Mouse (Mus musculus): Measurements from ENCODE around the gene Krt77. TPM values are rescaled to one million over a fixed set of nuclear protein-coding genes. Genes with fewer than 3 reads are reported as not detected.

Krt77 gene
- not detected for total RNA-seq (2021)
- long read RNA-seq, experiment 1 = 0 reads
- long read RNA-seq, experiment 2 = 0 reads

DNA sequence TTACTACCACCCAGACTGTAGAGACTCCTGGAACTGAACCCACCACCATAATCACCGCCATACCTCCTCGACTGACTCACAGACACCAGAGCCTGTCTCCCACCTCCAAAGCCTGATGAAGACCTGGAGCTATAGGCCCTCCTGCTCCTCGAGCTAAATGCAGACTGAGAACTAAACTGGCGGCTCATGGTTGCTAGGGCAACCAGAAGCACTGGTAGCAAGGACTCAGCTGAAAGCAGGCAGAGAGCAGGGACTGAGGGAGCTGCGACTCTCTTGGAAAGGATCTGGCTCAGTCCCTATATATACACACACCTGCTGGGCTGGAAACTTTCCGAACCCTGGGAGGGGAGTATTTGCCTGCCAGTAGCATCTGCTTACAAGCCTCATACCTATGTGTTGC is at the start of gene Krt77:
Gene Krt77, minus strand, starts transcription at position 275 of the 400 bp plus-strand sequence.
- DNase-seq (ENCODE audit: low spot score in 2 of 2) = no peak

DNA sequence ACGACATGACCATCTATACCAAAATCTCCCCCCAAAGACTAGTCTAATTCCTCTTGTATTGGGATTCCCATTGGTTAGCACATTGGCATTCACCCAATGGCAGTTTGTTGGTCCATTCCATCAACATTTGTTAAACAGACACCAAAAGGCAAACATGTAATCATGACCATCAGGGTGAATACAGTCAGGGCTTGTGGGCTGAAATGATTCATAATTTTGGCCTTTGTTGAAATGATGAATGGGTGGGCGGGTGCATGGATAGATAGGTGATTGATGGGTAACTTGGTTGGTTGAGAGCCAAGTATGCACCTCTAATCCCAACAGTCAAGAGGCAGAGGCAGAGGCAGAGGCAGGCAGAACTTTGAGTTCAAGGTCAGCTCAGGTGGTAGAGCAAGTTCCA is 46.6 kb upstream of the Krt77 start:
- DNase-seq (ENCODE audit: low spot score in 2 of 2) = no peak

DNA sequence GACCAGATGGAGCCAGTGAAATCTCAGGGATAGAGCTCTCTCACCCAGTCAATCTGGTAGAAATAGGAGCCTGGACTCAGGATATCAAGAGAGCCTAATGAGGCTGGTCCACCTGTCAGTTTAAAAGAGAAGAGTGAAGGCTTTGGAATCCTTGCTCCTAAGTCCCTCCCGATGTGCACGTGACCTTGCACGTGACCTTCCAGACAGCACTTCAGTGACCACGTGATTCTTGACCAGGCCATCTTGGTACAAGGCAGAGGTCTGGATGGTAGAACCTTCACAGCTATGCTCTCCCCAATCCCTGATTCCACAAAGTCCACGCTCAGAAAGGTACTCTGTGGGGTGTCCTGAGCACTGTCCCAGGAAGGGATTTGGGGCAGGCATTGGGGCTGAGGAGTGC is 35.3 kb upstream of the Krt77 start:
- no peak for DNase-seq (ENCODE audit: low spot score in 2 of 2)

DNA sequence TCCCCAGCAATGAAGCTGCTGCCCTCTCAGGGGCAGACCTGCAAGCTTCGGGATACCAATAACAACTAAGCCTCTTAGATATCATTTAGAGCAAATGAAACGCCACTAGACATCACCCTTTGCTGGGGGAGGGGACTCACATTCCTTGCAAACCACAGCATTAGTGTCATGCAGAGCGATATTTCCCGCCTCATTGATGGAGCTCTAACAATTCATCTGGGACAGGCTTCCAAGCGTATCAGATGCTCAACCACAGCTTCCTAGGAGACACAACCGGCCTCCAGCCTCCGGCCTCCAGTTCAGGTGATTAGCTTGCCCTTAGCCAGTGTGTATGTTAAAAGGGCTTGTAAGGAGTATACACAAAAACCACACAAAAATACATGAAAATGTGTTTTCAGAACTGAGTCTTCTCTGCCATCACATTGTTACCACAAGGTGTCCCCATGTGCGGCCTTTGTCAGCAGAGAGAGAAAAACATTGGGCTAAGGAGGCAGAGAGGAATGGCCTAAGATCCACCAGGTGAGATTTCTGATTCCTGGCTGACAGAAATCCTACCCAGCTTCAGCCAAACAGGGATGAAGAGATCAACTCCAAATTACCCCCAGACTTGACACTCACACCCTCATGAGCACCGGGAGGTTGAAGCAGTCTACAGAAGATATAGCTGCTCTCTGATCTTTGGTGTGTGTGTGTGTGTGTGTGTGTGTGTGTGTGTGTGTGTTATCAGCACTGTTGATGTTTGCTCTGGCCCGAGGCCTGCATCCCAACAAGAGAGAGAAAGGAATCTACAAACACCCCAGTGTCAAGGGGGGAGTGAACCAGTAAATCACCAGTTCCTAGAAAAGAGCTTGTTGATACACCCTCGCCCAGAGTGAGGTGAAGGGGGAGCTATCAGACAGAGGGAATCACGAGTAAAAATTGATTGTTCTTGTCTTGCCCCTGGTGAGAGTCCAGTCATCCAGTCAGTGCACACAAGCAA is 33.0 kb upstream of the Krt77 start:
- no peak for DNase-seq (ENCODE audit: low spot score in 2 of 2)

DNA sequence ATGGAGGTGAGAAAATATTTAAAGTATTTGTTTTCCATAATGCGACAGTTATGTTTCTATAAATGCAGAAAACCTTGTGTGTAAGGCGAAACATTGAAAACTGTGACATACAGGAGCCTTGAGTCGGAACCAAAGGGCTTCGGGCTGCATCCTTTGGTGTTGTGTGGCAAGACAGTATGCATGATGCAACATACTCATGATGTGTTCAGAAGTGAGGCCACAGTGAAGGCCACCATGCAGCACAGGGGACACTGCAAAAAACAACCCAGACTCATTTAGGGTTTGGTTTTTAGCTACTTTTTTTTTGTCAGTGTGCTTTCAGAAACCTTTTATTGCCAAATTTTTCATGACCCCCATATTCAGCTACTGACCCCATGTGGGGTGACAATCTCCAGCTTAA is 25.7 kb upstream of the Krt77 start:
- DNase-seq (ENCODE audit: low spot score in 2 of 2) = no peak

DNA sequence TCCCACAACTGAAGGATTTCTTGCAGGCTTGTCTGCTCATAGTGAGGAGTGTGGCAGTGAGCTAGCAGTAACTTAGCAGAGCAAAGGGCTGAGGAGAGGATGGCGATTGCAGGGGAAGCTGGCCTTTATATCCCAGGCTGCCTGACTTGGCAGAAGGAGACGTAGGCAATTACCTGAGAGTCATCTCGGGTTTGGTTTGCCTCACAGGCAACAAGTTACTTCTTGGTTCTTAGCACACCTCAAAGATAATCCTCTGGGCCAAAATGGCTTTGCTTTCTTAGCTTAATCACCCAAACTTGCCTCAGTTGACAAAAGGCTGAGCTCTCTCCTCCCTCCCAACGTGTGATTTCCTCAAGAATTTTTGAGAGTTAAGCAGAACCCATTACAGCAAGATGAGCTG is 23.3 kb upstream of the Krt77 start, which contains the start of gene Krt76:
Gene Krt76, minus strand, starts transcription at position 101 of the 400 bp plus-strand sequence.
- no peak for DNase-seq (ENCODE audit: low spot score in 2 of 2)

DNA sequence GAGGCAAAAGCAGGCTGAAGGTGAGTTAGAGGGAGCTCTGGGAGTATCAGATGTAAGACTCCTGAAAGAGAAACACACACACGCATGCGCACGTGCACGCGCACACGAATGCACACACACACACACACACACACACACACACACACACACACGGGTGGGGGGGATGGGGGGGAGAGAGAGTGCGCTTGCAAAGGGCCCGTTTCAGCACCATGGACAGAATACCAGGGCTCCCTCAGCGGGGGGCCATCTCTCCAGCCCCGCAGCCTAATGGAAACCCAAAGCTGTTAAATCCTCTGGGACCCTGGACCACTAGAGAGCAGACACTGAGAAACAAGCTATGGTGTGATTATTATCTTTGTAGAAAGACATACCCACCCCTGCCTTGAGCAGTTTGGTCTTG is 10.3 kb upstream of the Krt77 start:
- DNase-seq (ENCODE audit: low spot score in 2 of 2) = no peak

DNA sequence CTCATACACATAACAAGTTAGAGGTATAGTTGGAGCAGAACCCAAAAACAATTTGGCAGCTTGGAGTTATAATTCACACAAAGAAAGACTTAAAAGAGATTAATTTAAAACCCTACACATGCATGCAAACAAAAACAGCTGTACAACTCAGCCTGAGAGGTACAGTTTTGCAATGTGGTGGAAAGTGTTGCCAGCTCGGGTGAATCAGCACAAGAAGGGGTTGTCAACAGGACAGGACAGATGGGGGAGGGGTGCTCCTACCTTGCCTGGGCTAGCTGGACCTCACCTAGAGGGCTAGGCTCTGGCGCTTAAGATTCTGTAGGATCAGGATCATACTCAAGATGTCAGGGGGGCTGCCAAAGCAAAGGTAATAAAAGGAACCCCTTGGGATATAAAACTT is 8.5 kb upstream of the Krt77 start:
- no peak for DNase-seq (ENCODE audit: low spot score in 2 of 2)

DNA sequence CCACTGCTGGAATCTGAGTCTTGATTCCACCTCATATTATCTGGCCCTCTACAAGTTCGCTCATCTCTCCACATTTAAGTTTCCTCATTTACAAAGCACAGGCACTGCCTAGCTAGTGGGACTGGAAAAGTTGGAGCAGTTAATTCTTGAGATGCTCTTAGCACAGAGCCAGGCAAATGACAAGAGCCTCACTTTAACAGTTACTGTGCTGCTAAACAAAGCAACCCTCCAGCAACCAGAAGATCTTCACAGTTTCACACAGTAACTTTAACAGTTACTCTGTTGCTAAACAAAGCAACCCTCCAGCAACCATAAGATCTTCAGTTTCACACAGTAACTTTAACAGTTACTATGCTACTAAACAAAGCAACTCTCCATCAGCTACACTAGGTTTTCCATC is 4.9 kb upstream of the Krt77 start:
- no peak for DNase-seq (ENCODE audit: low spot score in 2 of 2)

DNA sequence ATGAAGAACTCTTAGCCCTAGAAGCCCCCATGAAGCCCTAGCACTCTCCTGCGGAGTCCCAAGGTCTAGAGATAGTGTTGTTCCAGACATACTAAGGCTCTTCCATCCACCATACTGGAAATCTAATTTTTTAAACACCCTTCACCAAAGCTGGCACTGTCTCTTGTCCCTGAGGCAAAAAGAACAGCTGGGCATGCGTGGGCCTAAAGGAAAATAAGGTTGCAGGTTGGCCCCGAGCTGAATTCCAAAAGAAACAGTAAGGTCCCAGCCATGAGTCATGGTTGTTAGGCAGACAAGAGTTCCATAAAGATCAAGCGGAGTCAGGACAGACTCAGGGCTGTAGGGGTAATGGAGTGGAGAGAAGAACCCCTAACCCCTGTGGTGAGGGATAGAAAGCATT is 3.7 kb upstream of the Krt77 start:
- DNase-seq (ENCODE audit: low spot score in 2 of 2) = no peak

DNA sequence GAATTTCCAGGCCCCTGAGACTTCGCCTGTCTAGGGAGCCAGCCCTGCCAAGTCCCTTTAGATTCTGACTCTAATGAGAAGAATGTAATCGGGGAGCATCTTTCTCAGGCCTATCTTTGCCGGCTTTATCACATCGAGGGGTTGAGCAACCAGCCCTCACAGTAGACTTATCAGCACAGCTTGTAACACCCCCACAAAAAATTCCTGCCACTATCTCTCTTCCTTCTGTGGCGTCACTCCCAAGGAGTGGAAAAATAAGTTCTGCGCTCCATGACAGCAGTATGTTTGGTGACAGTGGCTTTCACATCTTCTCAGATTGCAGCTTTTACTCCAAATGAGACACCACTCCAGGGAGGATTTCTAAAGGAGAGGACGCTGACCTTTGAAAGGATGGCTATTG is 2.8 kb downstream of the Krt77 start:
- DNase-seq (ENCODE audit: low spot score in 2 of 2) = no peak

DNA sequence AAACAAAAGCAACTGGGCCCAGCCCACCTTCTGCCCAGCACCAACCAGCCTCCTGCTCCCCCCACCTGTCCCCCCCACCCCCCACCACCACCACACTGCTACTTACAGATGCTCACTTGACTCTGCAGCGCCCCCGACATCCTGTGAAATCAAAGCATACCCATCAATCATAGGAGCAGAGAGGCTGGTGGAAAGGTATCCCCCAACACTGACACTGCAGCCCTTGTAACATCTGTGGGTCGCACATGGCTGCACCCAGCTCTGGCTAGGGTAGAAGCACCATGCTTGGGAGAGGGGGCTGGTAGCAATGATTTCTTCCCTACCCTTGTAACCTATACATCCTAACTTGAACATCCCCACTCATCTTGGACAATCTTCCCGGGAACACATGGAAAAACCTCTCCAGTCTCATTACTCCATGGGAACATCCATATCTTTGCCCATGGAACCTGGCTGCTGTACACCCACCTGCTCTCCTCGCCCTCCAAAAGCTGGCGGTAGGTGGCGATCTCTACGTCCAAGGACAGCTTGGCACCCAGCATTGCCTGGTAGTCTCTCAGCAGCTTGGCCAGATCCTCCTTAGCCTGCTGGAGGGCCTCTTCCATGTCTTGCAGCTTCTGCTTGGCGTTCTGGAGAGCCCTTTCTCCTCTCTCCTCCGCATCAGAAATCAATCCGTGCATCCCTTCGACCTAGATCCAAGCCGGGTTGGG is 8.9 kb downstream of the Krt77 start:
- no peak for DNase-seq (ENCODE audit: low spot score in 2 of 2)

DNA sequence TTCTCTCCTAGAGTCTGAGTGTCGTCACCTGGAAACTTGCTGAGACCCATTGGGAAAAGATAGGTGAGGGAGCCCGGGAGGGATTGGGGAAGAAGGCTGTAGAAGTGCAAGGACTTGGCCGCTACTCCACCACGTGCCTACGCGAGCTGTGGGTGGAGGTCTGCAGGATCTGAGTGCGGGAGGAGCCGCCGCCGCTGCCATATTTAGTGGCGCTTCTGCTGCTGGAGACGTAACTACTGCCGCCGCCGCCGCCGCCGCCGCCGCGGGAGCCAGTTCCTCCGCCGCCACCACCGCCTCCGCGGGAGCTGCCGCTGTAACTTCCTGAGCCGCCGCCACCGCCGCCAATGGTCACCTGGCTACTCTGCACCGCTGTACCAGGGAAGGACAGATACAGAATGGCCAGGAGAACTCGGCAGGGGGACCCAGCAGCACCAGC is 9.8 kb downstream of the Krt77 start:
- DNase-seq (ENCODE audit: low spot score in 2 of 2) = no peak

DNA sequence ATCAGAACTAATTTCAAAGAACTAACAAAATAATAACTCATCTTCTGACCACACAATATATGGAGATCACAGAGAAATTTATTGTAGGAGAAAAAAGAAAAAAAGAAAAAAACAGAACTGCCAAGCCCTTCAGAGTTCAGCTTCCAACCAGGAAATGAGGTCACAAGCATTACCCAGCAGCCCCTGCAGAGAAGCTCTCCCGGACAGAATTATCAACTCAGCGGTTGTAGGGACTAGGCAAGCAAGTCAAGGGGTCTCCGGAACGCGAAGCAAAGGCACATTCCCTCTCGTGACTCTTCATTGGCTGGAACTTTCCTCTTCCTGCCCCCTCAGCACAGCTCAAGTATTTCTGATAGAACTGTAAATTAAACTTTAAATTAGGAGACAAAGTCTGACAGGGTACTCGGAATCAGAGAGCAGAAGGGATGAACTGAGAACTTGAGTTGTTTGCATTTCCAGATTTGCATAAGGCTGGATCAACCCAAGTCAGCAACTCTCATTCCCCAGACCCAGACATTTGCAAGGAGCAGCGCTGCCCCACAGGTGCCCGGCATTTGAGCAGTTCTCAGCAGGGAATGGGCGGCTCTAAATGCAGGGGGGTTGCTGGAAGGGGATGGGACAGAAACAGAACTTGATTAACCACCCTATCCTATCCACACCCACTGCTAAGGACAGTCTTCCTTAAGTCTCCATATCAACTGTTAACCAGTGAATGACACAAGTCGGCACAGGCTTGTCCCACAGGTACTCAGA is 10.7 kb downstream of the Krt77 start:
- no peak for DNase-seq (ENCODE audit: low spot score in 2 of 2)

DNA sequence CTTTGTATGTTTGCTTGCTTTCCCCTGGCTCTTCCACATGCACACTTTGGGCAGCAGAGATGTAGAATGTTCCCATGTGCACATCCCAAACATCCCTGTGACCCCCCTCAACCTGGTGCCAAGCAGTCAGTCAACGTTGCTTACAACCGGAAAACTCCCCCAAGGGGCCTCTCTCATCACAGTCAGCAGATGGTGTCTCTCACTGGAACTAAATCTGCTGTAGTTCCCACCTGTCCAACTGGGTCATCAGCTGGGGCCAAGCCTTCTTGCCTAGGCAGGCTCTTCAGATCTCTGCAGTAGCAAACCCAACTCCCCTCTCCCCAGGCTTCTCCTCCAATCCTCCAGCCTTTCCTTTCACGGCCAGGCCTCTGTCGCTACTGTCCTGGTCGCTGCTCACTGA is 12.8 kb downstream of the Krt77 start:
- DNase-seq (ENCODE audit: low spot score in 2 of 2) = no peak

DNA sequence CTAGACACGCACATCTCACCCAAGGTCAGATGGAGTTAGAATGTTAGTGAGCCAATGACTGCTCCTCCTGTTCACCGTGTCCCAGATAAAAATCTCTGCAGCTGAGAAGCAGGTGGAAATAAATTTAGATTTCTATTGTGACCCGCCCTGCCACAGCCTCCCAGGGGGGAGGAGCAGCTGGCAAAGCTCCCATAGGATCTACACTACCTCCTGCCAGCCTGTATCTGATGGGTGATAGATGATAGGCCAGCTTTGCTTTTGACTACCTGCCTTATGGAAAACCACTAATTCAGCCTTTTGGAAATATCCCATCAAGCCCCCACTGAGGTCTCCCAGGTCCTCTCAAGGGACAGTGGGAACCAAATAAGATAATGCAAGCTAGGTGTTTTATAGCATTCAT is 13.8 kb downstream of the Krt77 start:
- no peak for DNase-seq (ENCODE audit: low spot score in 2 of 2)

DNA sequence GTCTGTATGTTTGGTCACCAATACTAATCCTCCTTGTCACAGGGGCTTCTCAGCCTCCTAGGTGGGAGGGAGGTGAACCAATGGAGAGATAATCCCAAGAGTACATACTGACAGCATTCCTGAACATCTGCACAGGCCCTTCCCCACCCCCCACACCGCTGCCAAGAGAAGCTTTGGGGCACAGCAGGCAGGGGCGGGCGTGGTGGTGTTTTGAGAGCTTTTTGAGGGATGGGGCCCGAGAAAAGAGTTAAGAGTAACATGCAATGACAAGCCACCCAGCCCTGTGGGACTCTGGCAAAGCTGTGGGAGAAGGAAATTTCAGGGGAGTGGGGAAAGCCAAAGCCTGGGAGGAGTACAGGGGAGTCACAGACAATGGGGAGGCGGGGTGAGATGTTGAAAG is 15.2 kb downstream of the Krt77 start:
- DNase-seq (ENCODE audit: low spot score in 2 of 2) = no peak

DNA sequence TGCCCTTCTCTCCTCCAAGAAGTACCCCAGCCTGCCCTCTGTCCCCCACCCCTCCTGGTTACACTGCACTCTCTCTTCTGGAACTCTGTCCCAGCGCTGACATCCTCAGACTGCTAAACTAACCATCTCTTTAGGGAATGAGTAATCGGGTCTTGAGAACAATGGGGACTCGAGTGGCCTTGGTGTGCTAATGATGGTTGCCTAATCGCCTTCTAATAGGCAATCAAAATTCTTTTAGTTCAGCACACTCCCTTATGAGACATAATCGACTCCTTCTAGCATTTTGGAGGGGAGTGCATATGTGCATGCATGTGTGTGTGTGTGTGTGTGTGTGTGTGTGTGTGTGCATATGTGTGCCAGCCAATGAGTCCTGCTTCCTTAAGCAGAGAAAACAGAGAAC is 16.9 kb downstream of the Krt77 start:
- no peak for DNase-seq (ENCODE audit: low spot score in 2 of 2)

DNA sequence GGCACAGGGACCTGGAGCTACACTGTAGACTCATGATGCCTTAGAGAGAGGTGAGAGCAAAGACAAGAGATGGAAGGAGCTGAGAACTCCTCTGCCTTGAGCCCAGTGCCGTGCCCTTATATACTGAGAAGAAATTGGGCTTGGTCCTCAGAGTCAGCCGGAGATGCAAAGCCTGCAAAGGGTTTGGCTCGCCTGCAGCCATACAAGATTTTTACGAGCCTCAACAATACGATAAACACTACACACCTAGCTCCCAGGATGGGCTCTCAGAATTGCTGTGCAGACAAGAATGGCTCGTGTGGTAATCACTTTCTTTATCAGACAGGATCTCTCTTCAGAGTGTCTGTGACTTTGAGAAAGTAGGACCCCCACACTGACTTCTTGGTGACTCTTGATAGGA is 18.8 kb downstream of the Krt77 start, which contains the start of gene Krt1:
Gene Krt1, minus strand, starts transcription at position 101 of the 400 bp plus-strand sequence.
- no peak for DNase-seq (ENCODE audit: low spot score in 2 of 2)

DNA sequence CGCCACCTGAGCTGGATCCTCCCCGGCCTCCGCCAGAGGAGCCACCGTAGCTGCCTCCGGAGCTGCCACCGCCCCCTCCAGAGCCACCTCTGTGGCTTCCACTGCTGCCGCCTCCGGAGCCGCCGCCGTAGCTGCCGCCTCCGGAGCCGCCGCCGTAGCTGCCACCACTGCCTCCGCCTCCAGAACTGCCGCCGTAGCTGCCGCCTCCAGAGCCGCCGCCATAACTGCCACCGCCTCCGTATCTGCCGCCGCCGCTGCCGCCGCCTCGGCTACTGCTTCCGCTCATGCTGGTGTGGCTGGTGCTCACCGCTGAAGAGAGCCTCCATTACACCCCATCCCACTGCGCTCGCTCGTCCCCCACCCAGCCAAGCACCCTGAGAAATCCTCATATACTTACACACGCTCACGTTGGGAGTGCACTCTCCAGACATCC is 23.5 kb downstream of the Krt77 start:
- DNase-seq (ENCODE audit: low spot score in 2 of 2) = no peak

DNA sequence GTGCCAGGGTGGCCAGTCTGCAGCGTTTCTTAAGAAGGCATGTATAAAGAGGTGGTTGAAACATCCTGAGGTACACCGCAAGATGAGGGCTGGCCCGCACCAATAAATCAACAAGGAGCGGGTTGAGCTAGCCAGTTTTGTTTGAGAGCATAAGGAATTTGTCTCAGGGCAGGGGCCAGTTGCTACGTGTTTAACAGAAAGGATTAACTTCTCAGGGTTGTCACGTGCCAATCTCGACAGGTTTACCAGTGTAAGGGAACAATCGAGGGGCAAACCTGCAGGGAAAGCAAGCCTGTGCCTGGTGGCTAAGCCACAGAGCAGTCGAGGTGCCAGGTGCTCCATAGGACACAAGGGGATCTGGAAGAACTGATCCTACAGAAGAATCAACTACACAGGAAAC is 26.3 kb downstream of the Krt77 start:
- no peak for DNase-seq (ENCODE audit: low spot score in 2 of 2)
